Comparison of ENCODE assay signal across 8 mouse cellular contexts in genomic region chr9:37053041-37053440, GRCm38 (mm10).
A peak's percentile ranks its signal among the peaks of the same experiment; 100 is the strongest.
DNase-seq lines count a peak whose midpoint lies in the region; ATAC-seq and TF ChIP-seq lines count a peak whose summit lies in the region.

No protein-coding gene starts in this region.

- 28% methylated on average over 6 of the region's 6 CpGs for WGBS in kidney, embryonic 14.5 days
- 27% methylated on average over 6 of the region's 6 CpGs for WGBS in small intestine, adult 2 months
- WGBS in liver, embryonic 12.5 days (ENCODE audit: insufficient replicate concordance): 45% methylated on average over 6 of the region's 6 CpGs

- TF ChIP-seq POLR2A in small intestine, adult 2 months (IDR thresholded peaks at IDR 0.05; ENCODE audit: low read depth, low read length): no peak

- peaks cover 4% of the 10 kb centered on the region; the same call in 1 of the 2 replicates for H3K9me3 ChIP-seq in megakaryocyte, embryonic 14.5 days
- no peaks in the 10 kb centered on the region for H3K9me3 ChIP-seq in kidney, embryonic 14.5 days (ENCODE audit: control insufficient read depth, low read length)
- H3K9me3 ChIP-seq in liver, embryonic 12.5 days (replicated peaks): no peaks in the 10 kb centered on the region

- peak overlapping the region; percentile 68 for H3K27ac ChIP-seq in kidney, embryonic 14.5 days (ENCODE audit: low read depth, low read length)
- peak overlapping the region; percentile 25; the same call in 1 of the 2 replicates for H3K27ac ChIP-seq in small intestine, adult 2 months (ENCODE audit: insufficient read depth, low read depth, low read length)
- H3K27ac ChIP-seq in liver, embryonic 12.5 days: no peak overlapping the region

- H3K9ac ChIP-seq in kidney, embryonic 14.5 days (ENCODE audit: low read depth, low read length): no peak overlapping the region
- no peak overlapping the region for H3K9ac ChIP-seq in liver, embryonic 12.5 days

- H3K27me3 ChIP-seq in megakaryocyte, embryonic 14.5 days (replicated peaks): peaks cover 22% of the 10 kb centered on the region
- no peaks in the 10 kb centered on the region for H3K27me3 ChIP-seq in kidney, embryonic 14.5 days (ENCODE audit: control insufficient read depth, insufficient read depth, low read length)
- H3K27me3 ChIP-seq in small intestine, adult 2 months (ENCODE audit: control insufficient read depth, insufficient read depth, low read length): no peaks in the 10 kb centered on the region
- H3K27me3 ChIP-seq in liver, embryonic 12.5 days (replicated peaks): no peaks in the 10 kb centered on the region; the same call in 1 of the 2 replicates

- H3K4me1 ChIP-seq in megakaryocyte, embryonic 14.5 days: no peaks in the 10 kb centered on the region; the same call in 1 of the 2 replicates
- peaks cover 27% of the 10 kb centered on the region for H3K4me1 ChIP-seq in kidney, embryonic 14.5 days (ENCODE audit: control insufficient read depth, insufficient read depth, low read length)
- H3K4me1 ChIP-seq in small intestine, adult 2 months (ENCODE audit: control insufficient read depth, insufficient read depth, insufficient read length, low read length): no peaks in the 10 kb centered on the region
- peaks cover 14% of the 10 kb centered on the region; the same call in 1 of the 2 replicates for H3K4me1 ChIP-seq in liver, embryonic 12.5 days

- peak overlapping the region; percentile 31 for H3K4me3 ChIP-seq in megakaryocyte, embryonic 14.5 days (replicated peaks)
- no peak overlapping the region for H3K4me3 ChIP-seq in kidney, embryonic 14.5 days (ENCODE audit: low read length)
- peak overlapping the region; percentile 9; the same call in 1 of the 2 replicates for H3K4me3 ChIP-seq in small intestine, adult 2 months (ENCODE audit: low read depth, low read length)
- H3K4me3 ChIP-seq in liver, embryonic 12.5 days: no peak overlapping the region

- no peak overlapping the region for H3K4me2 ChIP-seq in kidney, embryonic 14.5 days (replicated peaks; ENCODE audit: low read depth, low read length)
- no peak overlapping the region for H3K4me2 ChIP-seq in liver, embryonic 12.5 days

- no peaks in the 10 kb centered on the region for H3K36me3 ChIP-seq in megakaryocyte, embryonic 14.5 days (replicated peaks; ENCODE audit: low read length)
- no peaks in the 10 kb centered on the region for H3K36me3 ChIP-seq in kidney, embryonic 14.5 days (ENCODE audit: control insufficient read depth, insufficient read depth, low read length)
- H3K36me3 ChIP-seq in small intestine, adult 2 months (ENCODE audit: control insufficient read depth, insufficient read depth, low read length): no peaks in the 10 kb centered on the region
- H3K36me3 ChIP-seq in liver, embryonic 12.5 days: no peaks in the 10 kb centered on the region

- TF ChIP-seq CTCF in small intestine, adult 2 months (IDR thresholded peaks at IDR 0.05; ENCODE audit: extremely low read depth, insufficient read length, insufficient replicate concordance, low read depth, low read length): no peak

- DNase-seq in heart, adult 11 months: peak; percentile 97
- DNase-seq in frontal cortex, postnatal 10 days (ENCODE audit: low spot score in 2 of 2): no peak
- no peak for DNase-seq in cerebellum, adult 9-11 months

- ATAC-seq in megakaryocyte, adult 5-6 weeks (ENCODE audit: poor library complexity, severe bottlenecking): no peak
- no peak for ATAC-seq in kidney, embryonic 14.5 days (ENCODE audit: low FRiP score, low TSS enrichment)
- ATAC-seq in liver, embryonic 12.5 days: no peak

Comparison
In these comparisons a context has a peak if more than half of its experiments do, and no peak if none do; other contexts are left out.
1. H3K4me3 ChIP-seq: peak in megakaryocyte, embryonic 14.5 days (single experiment) and small intestine, adult 2 months (single experiment); none in kidney, embryonic 14.5 days (single experiment) and liver, embryonic 12.5 days (single experiment).